Mouse (Mus musculus) mouse trophoblast stem cell (cell line): ENCODE data around the gene Mat2a.
"Not testable (repeated sequence)": the region's sequence is repeated elsewhere in the genome, so short reads cannot be mapped to it uniquely, and the experiment has no call there.

Experiments used
- in situ Hi-C, 2 experiments: fragments of 300-500 bp; cut with MseI, MboI; formaldehyde crosslinking; loops; 2 replicates in 1 of 2; 3 replicates in 1 of 2; pipeline ENCODE4 v1.15.1; 2025

Gene Mat2a

GRCm38 (mm10) chr6:72439355-72440185, at the start of gene Mat2a:
Gene Mat2a, minus strand, starts transcription at chr6:72439558.
- in situ Hi-C loops: no loop called here

- in situ Hi-C loops: no loop called here
These were observed 49.5 kb upstream of the Mat2a start for GRCm38 (mm10) chr6:72488850-72489249.

GRCm38 (mm10) chr6:72487282-72487681, 47.9 kb upstream of the Mat2a start:
- in situ Hi-C loops: no loop called here

GRCm38 (mm10) chr6:72486307-72486706, 46.9 kb upstream of the Mat2a start:
- in situ Hi-C loops: no loop called here

- in situ Hi-C loops: no loop called here
These were observed 45.5 kb upstream of the Mat2a start for GRCm38 (mm10) chr6:72484887-72485286.

GRCm38 (mm10) chr6:72482156-72482555, 42.8 kb upstream of the Mat2a start:
- in situ Hi-C loops: no loop called here

- in situ Hi-C loops: no loop called here
These were observed 41.0 kb upstream of the Mat2a start for GRCm38 (mm10) chr6:72480422-72480702.

- in situ Hi-C loops: no loop called here
These were observed 40.5 kb upstream of the Mat2a start for GRCm38 (mm10) chr6:72479645-72480421.

- in situ Hi-C loops: not testable (repeated sequence)
These were observed 39.3 kb upstream of the Mat2a start for GRCm38 (mm10) chr6:72478691-72479090.

- in situ Hi-C loops: no loop called here
These were observed 38.3 kb upstream of the Mat2a start for GRCm38 (mm10) chr6:72477621-72478020.

- in situ Hi-C loops: no loop called here
These were observed 37.5 kb upstream of the Mat2a start for GRCm38 (mm10) chr6:72476836-72477235.

GRCm38 (mm10) chr6:72475221-72475985, 36.0 kb upstream of the Mat2a start:
- in situ Hi-C loops: no loop called here

GRCm38 (mm10) chr6:72473264-72474041, 34.1 kb upstream of the Mat2a start:
- in situ Hi-C loops: no loop called here

GRCm38 (mm10) chr6:72466171-72466570, 26.8 kb upstream of the Mat2a start:
- in situ Hi-C loops: no loop called here

GRCm38 (mm10) chr6:72465361-72466157, 26.2 kb upstream of the Mat2a start:
- in situ Hi-C loops: no loop called here

GRCm38 (mm10) chr6:72462550-72463257, 23.3 kb upstream of the Mat2a start:
- in situ Hi-C loops: not testable (repeated sequence)

GRCm38 (mm10) chr6:72460036-72460801, 20.9 kb upstream of the Mat2a start:
- in situ Hi-C loops: no loop called here

GRCm38 (mm10) chr6:72458921-72459320, 19.6 kb upstream of the Mat2a start:
- in situ Hi-C loops: no loop called here

GRCm38 (mm10) chr6:72458418-72458817, 19.1 kb upstream of the Mat2a start:
- in situ Hi-C loops: no loop called here
